Mouse (Mus musculus) lung, embryonic 14.5 days (tissue): Measurements from ENCODE around the gene Hist1h4h. TPM values are rescaled to one million over a fixed set of nuclear protein-coding genes. Genes with fewer than 3 reads are reported as not detected.

Source experiments
- ATAC-seq: fragments of 200-750 bp; cut with Nextera tagmentation; 2 replicates; pipeline ENCODE4 v1.8.0; 2017; ENCODE audit warnings: mild to moderate bottlenecking, moderate TSS enrichment, moderate library complexity; ENCODE audit not compliant: insufficient read depth
- DNase-seq: peaks from one replicate; pipeline ENCODE4 v3.0.0-alpha.2; 2015
- H3K27ac ChIP-seq: fragments of 300-500 bp; sonication (generic); 2 replicates; pipeline ENCODE4 v1.5.1; 2014; ENCODE audit warnings: low read depth, mild to moderate bottlenecking, moderate library complexity
- H3K27me3 ChIP-seq: fragments of 300-500 bp; sonication (generic); 2 replicates; pipeline ENCODE4 v1.6.1; 2014; ENCODE audit warnings: low read length, control low read depth; ENCODE audit not compliant: insufficient read depth
- H3K36me3 ChIP-seq: fragments of 300-500 bp; sonication (generic); 2 replicates; pipeline ENCODE4 v1.6.1; 2014; ENCODE audit warnings: control low read depth; ENCODE audit not compliant: insufficient read depth
- H3K4me1 ChIP-seq: fragments of 300-500 bp; sonication (generic); 2 replicates; pipeline ENCODE4 v1.6.1; 2014; ENCODE audit warnings: antibody characterized with exemption, control low read depth; ENCODE audit not compliant: insufficient read depth
- H3K4me2 ChIP-seq: fragments of 300-500 bp; sonication (generic); 2 replicates; pipeline ENCODE4 v1.6.1; 2014; ENCODE audit warnings: mild to moderate bottlenecking
- H3K4me3 ChIP-seq: fragments of 300-500 bp; sonication (generic); 2 replicates; pipeline ENCODE4 v1.5.1; 2014; ENCODE audit warnings: low read depth, low read length
- H3K9ac ChIP-seq: fragments of 300-500 bp; sonication (generic); 2 replicates; pipeline ENCODE4 v1.6.1; 2014
- H3K9me3 ChIP-seq: fragments of 300-500 bp; sonication (generic); 2 replicates; pipeline ENCODE4 v1.6.1; 2016; ENCODE audit warnings: low read depth, low read length, control low read depth
- CTCF ChIP-seq: IDR thresholded peaks from 2 replicates; pipeline ENCODE4 v1.5.1; 2016; ENCODE audit warnings: antibody characterized with exemption, low read depth
- WGBS: fragments of 180-500 bp; shearing (Covaris S2); extraction: QIAGEN DNeasy Blood & Tissue Kit; methylation state at CpG from one replicate; pipeline ENCODE4 v1.1.7; 2014; 5-methylcytosine and 5-hydroxymethylcytosine counted together
- polyA plus RNA-seq: library from polyadenylated mRNA; unstranded; fragments of >200 nt; fragmentation: Nextera tagmentation; extraction: Ambion mirVana; gene quantifications from 2 replicates; pipeline ENCODE4 v1.2.1, GENCODE M21; 2014

The Hist1h4h gene
- polyA plus RNA-seq, 1 experiment from 2014 or later: 7.1 TPM

DNA sequence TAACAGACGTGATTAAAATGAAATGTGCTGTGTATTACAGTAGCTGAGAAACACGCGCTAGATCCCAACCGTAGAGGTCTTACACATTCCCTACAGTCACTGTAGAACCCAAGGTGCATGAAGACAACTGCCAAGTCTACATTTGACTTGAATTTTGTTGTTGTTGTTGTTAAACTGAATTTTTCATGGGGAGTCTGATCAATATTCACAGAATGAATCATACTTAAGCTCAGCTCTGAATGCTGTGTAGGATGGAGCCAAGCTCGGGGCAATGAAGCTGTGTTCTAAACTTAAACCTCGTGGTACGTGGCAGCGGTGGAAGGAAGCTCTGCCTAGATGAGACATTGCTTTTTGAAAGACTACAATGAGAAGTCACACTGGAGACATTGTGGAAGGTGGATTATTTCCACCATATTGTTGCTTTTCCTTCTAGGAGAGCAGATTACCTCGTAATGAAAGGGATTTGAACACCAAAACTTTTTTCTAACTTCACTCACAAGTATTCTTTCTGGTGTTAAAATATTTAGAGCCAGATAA is 28.8 kb upstream of the Hist1h4h start:
- Histone ChIP-seq H3K4me2 (peak overlapping the region; percentile 58), H3K9ac (no peak overlapping the region), H3K27ac (no peak overlapping the region), H3K4me1 (peaks cover 26% of the 10 kb centered on the region), H3K36me3 (no peaks in the 10 kb centered on the region), H3K9me3 (no peaks in the 10 kb centered on the region), H3K27me3 (no peaks in the 10 kb centered on the region), H3K4me3 (peak overlapping the region; percentile 26)
- TF ChIP-seq CTCF: no peak
- DNase-seq (no peak), ATAC-seq (no peak)
- WGBS: 37% methylated on average over 9 of the region's 9 CpGs

DNA sequence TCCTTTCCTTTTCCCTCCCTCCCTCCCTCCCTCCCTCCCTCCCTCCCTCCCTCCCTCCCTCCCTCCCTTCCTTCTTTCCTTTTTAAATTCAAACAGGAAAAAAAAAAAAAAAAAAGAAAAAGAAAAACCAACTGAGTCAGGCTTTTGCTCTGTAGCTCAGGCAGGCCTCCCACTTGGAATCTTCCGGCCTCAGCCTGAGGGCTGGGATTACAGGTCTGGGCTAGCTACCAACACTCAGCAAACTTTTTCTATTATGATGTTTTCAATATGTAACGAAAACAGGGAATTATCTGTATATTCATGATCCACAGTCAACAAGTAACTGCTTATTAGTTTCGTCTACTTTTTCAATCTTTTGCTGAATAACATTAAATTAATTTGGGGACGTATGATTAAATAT is 27.9 kb upstream of the Hist1h4h start:
- H3K4me2 ChIP-seq: no peak overlapping the region
- H3K36me3 ChIP-seq: no peaks in the 10 kb centered on the region
- H3K27me3 ChIP-seq: no peaks in the 10 kb centered on the region
- WGBS: 52% methylated on average over 4 of the region's 4 CpGs
- TF ChIP-seq CTCF: no peak
- H3K27ac ChIP-seq: no peak overlapping the region
- H3K9me3 ChIP-seq: no peaks in the 10 kb centered on the region
- H3K4me1 ChIP-seq: peaks cover 23% of the 10 kb centered on the region
- ATAC-seq (no peak), DNase-seq (no peak)
- H3K4me3 ChIP-seq: no peak overlapping the region
- no peak overlapping the region for H3K9ac ChIP-seq

DNA sequence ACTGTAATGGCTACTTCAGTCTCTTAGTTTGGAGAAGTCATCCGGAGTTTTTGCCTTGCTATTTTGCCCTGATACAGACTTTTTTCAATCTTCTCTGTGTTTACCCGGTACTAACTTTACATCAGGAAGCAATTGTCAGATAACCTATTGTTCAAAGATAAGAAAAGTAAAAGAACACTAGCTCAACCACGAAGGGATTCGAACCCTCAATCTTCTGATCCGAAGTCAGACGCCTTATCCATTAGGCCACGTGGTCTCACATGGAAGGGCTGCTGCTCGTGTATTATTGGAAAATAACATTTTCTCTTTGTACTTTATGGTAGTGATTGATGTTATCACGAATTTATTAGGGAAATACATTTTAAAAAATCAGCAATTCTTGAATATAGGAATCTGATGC is 27.1 kb upstream of the Hist1h4h start:
- ATAC-seq (no peak), DNase-seq (peak; percentile 92)
- H3K4me3 ChIP-seq: no peak overlapping the region
- H3K27me3 ChIP-seq: no peaks in the 10 kb centered on the region
- no peak overlapping the region for H3K27ac ChIP-seq
- H3K4me2 ChIP-seq: peak overlapping the region; percentile 46
- no peaks in the 10 kb centered on the region for H3K36me3 ChIP-seq
- H3K4me1 ChIP-seq: peaks cover 22% of the 10 kb centered on the region
- no peak for TF ChIP-seq CTCF
- H3K9me3 ChIP-seq: no peaks in the 10 kb centered on the region
- no peak overlapping the region for H3K9ac ChIP-seq
- 0% methylated on average over 9 of the region's 9 CpGs for WGBS

DNA sequence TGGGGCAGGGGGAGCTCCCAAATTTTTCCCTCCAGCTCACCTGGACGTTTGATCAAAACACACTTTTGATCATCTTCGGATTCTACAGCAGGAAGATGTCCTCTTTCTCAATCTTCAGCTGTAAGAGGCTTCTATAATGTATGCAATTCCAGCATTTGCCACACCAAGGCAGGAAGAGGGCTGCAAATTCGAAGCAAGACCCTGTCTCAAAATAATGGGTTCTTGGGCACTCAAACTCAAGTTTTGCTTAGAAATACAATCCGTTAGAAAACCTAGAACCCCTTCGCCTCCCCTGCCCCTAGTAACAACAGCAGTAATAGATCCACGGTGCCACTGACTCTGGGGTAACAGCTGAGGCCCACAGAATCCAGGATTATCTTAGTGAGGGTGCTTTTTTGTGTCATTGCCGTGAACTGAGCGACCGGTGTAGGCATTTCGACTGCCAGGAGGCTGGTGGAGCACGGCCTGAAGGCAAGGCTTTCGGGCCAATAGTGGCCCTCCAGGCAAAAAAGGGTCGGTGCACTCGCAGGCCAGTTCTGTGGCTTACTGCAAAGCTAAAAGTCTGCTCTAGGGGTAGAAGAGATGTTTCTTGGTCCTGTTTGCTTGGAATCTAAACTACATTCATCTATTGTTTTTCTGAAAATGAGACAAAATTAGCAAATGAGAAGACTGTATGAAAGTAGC is 25.0 kb upstream of the Hist1h4h start:
- DNase-seq (peak; percentile 44), ATAC-seq (peak; percentile 6; the same call in 1 of the 2 replicates)
- TF ChIP-seq CTCF: peak; percentile 3; the same call in 1 of the 2 replicates
- WGBS: 10% methylated on average over 14 of the region's 14 CpGs
- H3K4me2 ChIP-seq: peak overlapping the region; percentile 70
- peaks cover 14% of the 10 kb centered on the region for H3K4me1 ChIP-seq
- no peaks in the 10 kb centered on the region for H3K27me3 ChIP-seq
- peak overlapping the region; percentile 31 for H3K4me3 ChIP-seq
- peak overlapping the region; percentile 46 for H3K9ac ChIP-seq
- H3K27ac ChIP-seq: peak overlapping the region; percentile 48; the same call in 1 of the 2 replicates
- H3K9me3 ChIP-seq: no peaks in the 10 kb centered on the region
- H3K36me3 ChIP-seq: no peaks in the 10 kb centered on the region

DNA sequence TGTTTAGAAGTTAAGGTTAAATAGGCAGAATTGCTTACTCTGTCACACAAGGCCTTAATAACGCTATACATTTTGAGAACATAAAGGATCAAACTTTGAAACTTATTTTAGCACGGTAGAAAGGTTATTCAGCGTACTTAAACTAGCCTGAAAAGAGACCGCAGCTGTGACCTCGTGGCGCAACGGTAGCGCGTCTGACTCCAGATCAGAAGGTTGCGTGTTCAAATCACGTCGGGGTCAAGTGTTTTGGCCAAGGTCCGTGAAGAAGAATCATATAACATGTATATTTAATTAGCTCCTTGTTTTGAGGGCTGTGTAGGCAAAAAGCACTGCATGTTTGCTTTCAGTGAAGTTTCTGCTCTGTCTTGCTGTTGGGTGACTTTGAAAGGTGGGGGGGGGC is 24.5 kb upstream of the Hist1h4h start:
- H3K36me3 ChIP-seq: no peaks in the 10 kb centered on the region
- peak; percentile 4; the same call in 1 of the 2 replicates for ATAC-seq
- 0 out of 2 replicates have a peak overlapping the region, but pooled peaks have one; percentile 48 for H3K27ac ChIP-seq
- H3K4me3 ChIP-seq: peak overlapping the region; percentile 31
- 8% methylated on average over 13 of the region's 13 CpGs for WGBS
- H3K4me1 ChIP-seq: peaks cover 14% of the 10 kb centered on the region
- peak; percentile 91 for DNase-seq
- H3K4me2 ChIP-seq: peak overlapping the region; percentile 70
- TF ChIP-seq CTCF: no peak
- H3K27me3 ChIP-seq: no peaks in the 10 kb centered on the region
- peak overlapping the region; percentile 46 for H3K9ac ChIP-seq
- no peaks in the 10 kb centered on the region for H3K9me3 ChIP-seq

DNA sequence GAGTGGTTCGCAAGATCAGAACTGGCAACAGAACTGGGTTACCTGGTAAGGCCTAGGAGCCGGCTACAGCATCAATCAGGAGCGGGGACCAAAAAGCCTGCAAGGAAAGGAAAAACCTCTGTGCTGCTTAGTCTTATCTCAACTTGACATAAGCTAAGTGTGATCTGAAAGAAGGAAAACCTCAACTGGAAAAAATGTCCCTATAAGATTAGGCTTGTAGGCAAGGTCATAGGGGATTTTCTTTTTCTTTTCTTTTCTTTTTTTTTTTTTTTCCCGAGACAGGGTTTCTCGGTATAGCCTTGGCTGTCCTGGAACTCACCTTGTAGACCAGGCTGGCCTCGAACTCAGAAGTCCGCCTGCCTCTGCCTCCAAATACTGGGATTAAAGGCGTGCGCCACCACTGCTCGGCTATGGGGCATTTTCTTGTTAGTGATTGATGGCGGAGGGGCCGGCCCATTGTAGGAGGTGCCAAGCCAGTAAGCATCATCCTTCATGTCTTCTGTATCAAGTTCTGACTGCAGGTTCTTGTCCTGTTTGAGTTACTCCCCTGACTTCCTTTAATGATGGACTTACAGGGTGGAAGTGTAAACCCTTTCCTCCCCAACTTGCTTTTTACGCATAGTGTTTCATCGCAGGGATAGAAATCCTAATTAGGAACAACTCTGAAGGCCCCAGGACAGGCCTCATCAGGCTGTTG is 23.9 kb upstream of the Hist1h4h start:
- H3K4me1 ChIP-seq: peaks cover 9% of the 10 kb centered on the region
- H3K9ac ChIP-seq: no peak overlapping the region
- peak overlapping the region; percentile 70 for H3K4me2 ChIP-seq
- DNase-seq (peak; percentile 48), ATAC-seq (no peak)
- WGBS: 32% methylated on average over 14 of the region's 14 CpGs
- no peak overlapping the region for H3K27ac ChIP-seq
- H3K4me3 ChIP-seq: no peak overlapping the region
- no peaks in the 10 kb centered on the region for H3K36me3 ChIP-seq
- no peaks in the 10 kb centered on the region for H3K9me3 ChIP-seq
- no peaks in the 10 kb centered on the region for H3K27me3 ChIP-seq
- no peak for TF ChIP-seq CTCF

DNA sequence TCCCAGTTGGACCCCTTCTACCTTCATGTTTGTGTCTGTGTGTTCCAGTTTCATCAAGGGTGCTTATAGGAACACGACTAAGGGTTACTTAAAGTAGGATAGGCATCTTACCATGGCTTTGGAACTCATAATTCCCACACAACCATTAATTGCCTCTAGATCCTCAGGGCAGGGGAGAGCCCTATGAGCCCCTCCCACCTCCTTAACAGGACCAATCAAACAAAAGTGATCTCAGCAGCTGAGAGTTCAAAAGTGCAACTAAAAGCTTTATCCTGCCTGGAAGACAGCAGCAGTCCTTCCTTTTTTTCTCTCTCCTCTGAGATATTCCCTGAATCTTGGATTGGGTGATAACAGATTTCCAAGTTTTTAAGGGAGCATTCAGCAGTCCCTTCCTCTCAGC is 20.7 kb upstream of the Hist1h4h start:
- Histone ChIP-seq H3K4me1 (peaks cover 6% of the 10 kb centered on the region), H3K36me3 (no peaks in the 10 kb centered on the region), H3K4me2 (no peak overlapping the region), H3K27ac (no peak overlapping the region), H3K4me3 (no peak overlapping the region), H3K9me3 (no peaks in the 10 kb centered on the region), H3K9ac (no peak overlapping the region), H3K27me3 (no peaks in the 10 kb centered on the region)
- DNase-seq (peak; percentile 58), ATAC-seq (no peak)
- TF ChIP-seq CTCF: no peak
- WGBS: 31% methylated on average over 1 of the region's 1 CpGs
